In genomic region chr6:100833811-100834481, GRCm38 (mm10) we compare ENCODE assay signal across 8 mouse cellular contexts. TPM values are rescaled to one million over a fixed set of nuclear protein-coding genes. Genes with fewer than 3 reads are reported as not detected.
A peak's percentile ranks its signal among the peaks of the same experiment; 100 is the strongest.
DNase-seq lines count a peak whose midpoint lies in the region; ATAC-seq lines count a peak whose summit lies in the region.

No protein-coding gene starts in this region.

- H3K9me3 ChIP-seq in hindbrain, embryonic 15.5 days = no peaks in the 10 kb centered on the region

- peaks cover 38% of the 10 kb centered on the region for H3K4me1 ChIP-seq in hindbrain, embryonic 15.5 days (replicated peaks)

- no peaks in the 10 kb centered on the region for H3K27me3 ChIP-seq in hindbrain, embryonic 15.5 days

- 0% methylated on average over 45 of the region's 72 CpGs for WGBS in hindbrain, embryonic 15.5 days

- H3K4me3 ChIP-seq in hindbrain, embryonic 15.5 days = peak overlapping the region; percentile 93

- peak overlapping the region; percentile 60 for H3K4me2 ChIP-seq in hindbrain, embryonic 15.5 days

- H3K27ac ChIP-seq in hindbrain, embryonic 15.5 days (replicated peaks) = peak overlapping the region; percentile 92

- ATAC-seq in hindbrain, embryonic 15.5 days (ENCODE audit: low FRiP score, low read depth) = peak; percentile 91

- DNase-seq in WW6 (ENCODE audit: low read depth, low spot score) = peak; percentile 33
- DNase-seq in cerebellum, postnatal 36 days = peak; percentile 58 to 61
- DNase-seq in frontal cortex, postnatal 36 days (ENCODE audit: low spot score in 2 of 2) = peak; percentile 56 to 61
- DNase-seq in left cerebral cortex, adult 18-20 months (ENCODE audit: low spot score in 2 of 2) = peak; percentile 48 to 61
- peak; percentile 63 to 79 for DNase-seq in lung, postnatal 4 days
- peak; percentile 62 for DNase-seq in right cerebral cortex, adult 18-20 months
- peak; percentile 10 for DNase-seq in urinary bladder, postnatal 10 days (ENCODE audit: low spot score)

- H3K9ac ChIP-seq in hindbrain, embryonic 15.5 days = peak overlapping the region; percentile 83

- H3K36me3 ChIP-seq in hindbrain, embryonic 15.5 days = peaks cover 29% of the 10 kb centered on the region

RNA-seq across cellular contexts. Expression of gene Ppp4r2, which starts 0.5 kb away (rescaled TPM):
- 15.1 TPM in 2 replicates for polyA plus RNA-seq in hindbrain, embryonic 15.5 days (2015; fragmentation: Nextera tagmentation; extraction: Ambion mirVana)
- 10 to 100 TPM; 76.6 to 79.9 TPM for total RNA-seq in left cerebral cortex, adult 18-20 months (2021)

Comparison
In these comparisons a context has a peak if more than half of its experiments do, and no peak if none do; other contexts are left out.
1. Peak in every context shown above with its lines: DNase-seq, ATAC-seq, H3K4me3 ChIP-seq and H3K27ac ChIP-seq.
2. DNase-seq: peak in every context shown above with its lines; median percentile 71 in lung, postnatal 4 days; 62 in right cerebral cortex, adult 18-20 months; 60 in cerebellum, postnatal 36 days; 58 in frontal cortex, postnatal 36 days; 54 in left cerebral cortex, adult 18-20 months; 33 in WW6; 10 in urinary bladder, postnatal 10 days.